Mouse (Mus musculus): ENCODE results near the gene Arhgap31.
A peak's percentile ranks its signal among the peaks of the same experiment; 100 is the strongest.

The Arhgap31 gene

DNA sequence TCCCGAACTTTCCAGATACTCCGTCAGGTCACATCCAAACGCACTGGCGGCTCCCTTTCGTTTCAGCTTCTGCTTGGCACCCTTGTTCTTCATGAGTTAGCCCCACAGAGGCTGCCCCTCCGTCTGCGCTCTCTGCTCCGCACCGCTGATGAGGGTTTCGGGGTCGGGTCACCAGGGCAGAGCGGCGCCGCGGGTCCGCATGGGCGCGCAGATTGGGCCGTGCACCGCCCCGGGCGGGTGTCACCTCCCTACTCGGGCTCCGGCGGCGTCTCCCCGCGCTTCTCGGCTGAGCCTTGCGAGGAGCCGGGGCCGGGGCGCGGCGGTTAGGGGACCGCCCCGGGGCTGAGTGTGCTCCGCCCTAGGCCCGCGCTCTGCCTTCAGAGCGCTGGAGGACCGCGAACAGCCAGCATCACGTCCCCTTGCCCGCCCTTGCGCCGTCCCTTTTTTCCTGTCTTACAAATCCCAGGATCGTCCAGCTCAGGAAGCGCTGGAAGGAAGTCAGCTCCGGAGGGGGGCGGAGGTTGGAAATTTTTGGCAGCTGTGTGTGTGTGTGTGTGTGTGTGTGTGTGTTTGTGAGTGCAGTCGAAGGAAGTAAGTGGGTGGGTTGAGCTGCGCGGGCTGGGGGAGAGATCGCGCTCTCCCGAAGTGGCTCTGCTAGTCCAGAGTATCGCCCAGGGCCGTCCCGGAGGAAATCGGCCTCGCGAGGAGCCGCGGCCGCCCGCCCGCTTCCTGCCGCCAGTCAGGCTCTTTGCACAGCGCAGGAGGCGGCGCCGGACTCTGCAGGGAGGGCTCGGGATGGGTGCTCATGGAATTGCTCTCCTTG lies at the start of gene Arhgap31:
Gene Arhgap31 (minus strand): TSS at position 694 of the 823 bp plus-strand sequence.
- DNase-seq (ENCODE audit: low read depth, low spot score), result peak; percentile 73

DNA sequence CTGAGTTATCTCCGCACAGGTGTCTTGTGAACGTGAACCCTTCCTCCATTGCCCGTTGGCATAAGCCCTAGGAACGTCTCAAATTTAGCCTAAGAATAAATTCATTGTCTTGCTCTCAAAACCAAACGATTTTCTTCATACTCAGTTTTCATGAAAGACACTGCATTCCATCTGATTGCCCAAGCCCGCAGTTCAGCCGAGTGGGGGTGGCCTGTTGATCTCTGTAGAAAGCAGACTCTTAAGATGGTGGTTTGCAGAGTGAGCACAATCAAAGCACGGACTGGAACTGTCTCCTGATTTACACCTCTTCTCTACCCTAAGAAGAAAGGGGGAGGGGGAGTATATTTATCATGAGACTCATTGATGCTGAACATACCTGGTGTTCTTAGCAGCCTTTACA lies 49.3 kb upstream of the Arhgap31 start:
- no peak for DNase-seq (ENCODE audit: low read depth, low spot score)

DNA sequence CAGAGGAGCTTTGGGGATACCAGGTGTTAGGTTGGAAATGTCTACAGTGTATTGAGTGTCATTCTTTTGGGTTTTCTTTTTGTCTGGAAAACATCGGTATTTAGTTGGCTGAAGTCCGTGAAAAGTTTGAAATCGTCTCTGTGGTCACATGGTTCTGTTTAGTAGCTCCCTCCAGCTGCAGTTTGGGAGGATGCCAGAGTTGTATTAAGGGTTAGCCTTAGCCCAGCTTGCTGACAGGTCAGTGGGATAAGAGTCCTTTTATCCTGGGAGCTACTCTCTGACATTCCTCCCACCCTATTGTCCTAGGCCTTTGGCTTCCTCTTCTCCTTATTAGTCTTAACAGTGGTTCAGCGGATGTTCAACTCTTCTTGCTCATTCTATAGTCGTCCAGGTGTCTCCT lies 48.9 kb upstream of the Arhgap31 start:
- no peak for DNase-seq (ENCODE audit: low read depth, low spot score)

DNA sequence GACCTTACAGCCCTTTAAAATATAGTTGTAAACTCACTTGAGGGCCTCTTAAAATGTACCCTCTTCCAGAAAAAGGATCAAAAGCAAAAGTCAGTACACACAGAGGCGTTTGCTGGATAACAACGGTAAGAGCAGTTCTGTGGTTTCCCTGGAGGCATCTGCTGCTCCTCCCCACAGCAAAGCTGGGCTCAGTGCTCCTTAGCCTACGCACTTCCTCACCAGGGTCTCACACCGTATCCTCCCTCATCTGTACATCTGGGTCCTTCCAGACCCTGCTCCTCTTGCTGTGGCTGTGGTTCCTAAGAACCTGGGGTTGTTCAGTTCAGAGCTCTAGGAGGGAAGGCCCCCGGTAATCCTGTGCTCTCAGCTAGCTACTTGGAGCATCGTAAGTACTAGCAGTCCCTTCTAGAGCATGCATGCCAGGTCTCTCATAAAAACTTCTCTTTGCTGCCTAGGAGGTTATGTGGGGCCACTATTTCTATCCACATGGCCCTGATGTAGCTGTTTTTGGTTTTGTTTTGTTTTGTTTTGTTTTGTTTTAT lies 47.8 kb upstream of the Arhgap31 start:
- DNase-seq (ENCODE audit: low read depth, low spot score), result no peak

DNA sequence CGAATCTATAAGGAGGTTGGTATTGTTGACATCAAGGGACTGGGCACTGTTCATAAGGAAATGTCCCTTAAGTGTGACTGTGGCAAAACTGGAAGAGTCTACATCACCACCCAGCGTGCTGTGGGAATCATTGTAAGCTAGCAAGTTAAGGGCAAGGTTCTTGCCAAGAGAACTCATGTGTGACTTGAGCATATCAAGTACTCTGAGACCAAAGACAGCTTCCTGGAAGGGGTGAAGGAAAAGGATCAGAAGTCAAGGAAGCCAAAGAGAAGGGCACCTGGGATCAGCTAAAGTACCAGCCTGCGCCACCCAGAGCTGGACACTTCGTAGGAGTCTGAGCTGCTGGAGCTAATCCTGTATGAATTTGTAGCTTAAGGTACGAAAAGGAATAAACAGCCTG lies 47.2 kb upstream of the Arhgap31 start:
- DNase-seq (ENCODE audit: low read depth, low spot score), result no peak

DNA sequence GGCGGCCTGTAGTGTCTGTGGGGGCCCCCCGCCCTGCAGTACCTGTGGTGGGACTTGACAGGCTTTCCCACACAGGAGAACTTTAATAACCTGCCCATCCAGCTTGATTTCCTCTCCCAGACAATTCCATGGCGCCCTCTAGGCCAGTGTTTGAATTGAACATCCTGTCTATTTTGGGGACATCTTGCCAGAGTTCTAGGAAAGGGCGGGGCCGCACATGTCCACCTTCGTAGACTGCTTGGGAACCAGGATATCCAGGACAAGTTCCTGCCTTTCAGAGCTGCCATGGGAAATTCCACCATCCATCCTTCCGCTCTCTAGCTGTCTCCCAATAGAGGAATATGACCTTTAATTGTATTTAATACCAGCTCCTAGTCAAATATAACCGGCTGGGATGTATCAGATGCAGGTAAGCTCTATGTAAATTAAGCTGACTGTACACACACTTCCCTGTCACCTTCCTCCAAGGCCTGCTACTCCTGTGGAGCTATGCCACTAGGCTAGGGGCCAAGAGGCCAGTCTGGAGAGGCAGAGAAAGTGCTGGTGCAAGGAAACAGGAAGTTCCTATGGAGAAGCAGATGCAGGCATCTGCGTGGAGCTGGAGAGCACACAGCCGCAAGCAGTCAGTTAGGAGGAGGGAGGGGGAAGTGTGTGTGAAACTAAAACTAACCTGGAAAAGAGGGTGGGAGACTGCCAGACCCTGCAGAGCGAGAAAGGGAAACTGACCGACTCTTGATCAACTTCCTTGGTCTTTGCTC lies 45.2 kb upstream of the Arhgap31 start:
- DNase-seq (ENCODE audit: low read depth, low spot score), result peak; percentile 17

DNA sequence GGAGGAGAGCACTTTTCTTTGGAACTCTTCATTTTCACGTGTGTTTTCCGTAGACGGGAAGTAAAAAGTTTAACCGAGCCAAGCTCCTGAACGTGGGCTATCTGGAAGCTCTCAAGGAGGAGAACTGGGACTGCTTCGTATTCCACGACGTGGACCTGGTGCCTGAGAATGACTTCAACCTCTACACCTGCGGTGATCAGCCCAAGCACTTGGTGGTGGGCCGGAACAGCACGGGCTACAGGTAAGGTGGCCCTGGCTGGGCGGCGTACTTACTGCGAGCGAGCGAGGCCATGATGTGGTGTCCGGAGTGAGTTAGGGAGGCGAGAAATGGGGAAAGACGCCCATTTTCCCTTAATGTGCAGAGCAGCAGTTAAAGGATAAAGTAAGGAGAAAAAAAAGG lies 44.6 kb upstream of the Arhgap31 start:
- DNase-seq (ENCODE audit: low read depth, low spot score), result no peak

DNA sequence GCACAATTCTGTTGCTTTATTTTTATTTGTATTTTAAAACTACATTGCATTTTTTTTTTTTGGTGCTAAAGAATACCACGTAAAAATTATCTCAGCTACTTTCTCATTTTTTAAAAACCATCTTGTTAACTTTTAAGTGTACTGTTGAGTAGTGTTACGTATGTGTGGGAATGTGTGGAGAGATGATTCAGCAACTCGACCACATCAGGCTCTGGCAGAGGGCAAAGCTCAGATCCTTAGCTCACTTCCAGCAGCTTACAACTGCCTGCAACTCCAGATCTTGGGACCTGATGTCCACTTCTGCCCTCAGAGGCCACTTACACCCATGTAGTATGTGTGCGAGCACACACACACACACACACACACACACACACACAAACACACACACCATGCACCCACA lies 43.5 kb upstream of the Arhgap31 start:
- no peak for DNase-seq (ENCODE audit: low read depth, low spot score)

DNA sequence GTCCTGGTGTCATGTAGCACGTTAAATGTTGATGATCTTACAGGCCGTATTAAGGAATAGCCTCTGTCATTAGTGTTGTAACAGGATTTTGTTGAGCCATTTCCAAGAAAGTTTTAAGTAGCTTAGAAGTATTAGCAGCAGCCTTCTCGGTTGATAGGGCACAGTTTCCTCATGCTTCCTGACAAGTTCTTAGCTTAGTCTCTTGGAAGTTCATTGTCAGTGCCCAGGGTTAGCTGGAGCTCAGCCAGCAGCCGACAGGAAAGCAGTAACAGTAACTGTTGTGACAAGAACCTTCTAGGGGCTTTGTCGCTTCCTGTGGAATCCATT lies 43.1 kb upstream of the Arhgap31 start:
- no peak for DNase-seq (ENCODE audit: low read depth, low spot score)

DNA sequence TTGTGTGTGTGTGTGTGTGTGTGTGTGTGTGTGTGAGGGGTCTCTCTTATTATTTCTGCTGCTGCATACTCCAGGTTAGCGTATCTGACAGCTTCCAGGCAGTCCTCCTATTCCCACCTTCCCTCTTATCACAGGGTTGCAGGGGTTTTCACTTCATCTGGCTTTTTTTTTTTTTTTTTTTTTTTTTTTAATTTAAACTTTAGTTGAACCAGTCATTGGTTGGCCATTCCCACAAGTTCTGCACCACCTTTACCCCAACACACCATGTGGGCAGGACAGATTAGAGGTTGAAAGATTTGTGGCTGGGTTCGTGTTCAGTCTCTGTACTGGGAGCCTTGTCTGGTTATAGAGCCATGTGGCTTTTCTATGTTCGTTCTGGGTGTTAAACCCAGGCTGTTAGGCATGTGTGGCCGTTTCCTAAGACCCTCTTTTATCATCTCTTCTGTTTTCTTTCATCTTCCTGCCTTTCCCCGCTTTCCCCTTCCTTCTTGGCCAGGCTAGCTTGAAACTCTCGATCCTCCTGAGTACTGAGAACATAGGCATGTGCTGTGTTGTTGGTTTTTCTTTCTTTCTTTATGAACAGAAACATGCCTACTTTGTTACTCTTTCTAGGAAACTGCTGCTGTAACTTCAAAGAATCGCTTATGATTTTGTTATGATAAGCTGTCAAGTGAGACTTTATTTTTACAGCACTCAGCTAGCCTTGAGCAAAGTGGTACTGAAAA lies 42.5 kb upstream of the Arhgap31 start:
- DNase-seq (ENCODE audit: low read depth, low spot score), result no peak

DNA sequence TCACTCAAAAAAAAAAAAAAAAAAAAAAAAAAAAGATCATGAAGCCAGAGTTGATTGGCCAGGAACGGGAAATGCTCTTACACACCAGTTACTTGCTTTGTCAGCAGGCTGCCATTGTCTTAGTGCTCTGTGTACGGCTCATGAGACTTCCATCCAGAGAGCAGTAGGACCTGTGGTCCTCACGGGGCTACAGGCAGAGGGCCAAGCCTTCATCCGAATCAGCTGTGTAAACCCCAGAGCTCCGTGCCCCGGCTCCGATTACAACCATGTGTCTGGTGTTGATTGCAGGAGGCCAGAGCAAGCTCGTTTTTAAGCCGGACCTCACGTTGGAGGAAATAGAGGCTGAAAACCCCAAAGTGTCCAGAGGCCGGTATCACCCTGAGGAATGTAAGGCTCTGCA lies 40.6 kb upstream of the Arhgap31 start:
- DNase-seq (ENCODE audit: low read depth, low spot score), result no peak

DNA sequence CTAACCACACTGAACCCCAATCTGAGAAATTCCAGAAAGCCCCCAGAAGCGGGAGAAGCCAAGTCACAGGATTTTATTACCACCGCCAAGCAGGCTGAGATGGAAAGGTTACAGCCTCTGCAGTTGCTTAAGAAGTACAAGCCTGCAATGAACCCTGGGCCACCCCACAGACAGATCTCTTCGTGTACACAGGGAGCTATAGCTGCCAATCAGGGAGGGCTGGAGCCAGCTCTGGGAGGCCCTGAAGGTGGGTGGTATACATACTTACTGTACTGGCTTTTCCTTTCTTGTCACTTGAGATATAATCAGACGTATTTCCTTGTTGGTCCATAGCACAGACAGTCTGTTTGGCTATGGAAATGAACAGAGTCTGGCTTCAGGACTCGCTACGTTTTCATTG lies 37.7 kb upstream of the Arhgap31 start:
- DNase-seq (ENCODE audit: low read depth, low spot score), result no peak

DNA sequence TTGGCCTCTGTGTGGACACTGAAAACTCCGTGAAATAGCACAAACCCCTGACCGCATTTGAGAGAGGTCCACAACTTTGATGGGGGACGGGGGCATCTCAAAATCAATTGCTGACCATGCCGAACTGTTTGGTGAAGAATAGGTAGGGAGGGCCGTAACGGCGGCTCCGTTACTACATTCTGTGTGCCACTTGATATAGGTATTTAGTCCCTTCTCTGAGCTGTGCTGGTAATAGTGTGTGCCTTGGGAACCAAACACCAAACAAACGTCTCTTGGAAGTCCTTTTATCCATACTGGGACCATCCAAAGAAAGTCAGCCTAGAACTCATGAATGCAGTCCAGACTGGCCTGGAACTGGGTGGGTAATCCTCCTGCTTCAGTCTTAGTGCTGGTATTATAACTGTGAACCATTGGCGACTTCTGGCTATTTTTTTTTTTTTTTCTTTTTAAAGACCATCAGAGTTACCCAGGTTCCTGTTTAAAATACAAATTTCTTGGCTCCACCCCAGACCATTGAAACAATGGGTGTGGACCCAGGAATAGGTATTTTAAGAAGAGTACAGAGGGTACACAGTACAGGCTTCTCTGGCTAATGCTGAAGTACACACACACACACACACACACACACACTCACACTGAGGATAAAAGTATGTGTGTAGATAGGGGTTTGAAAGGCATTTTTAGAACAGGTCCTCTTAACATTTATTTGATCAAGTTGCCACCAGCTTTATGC lies 31.0 kb upstream of the Arhgap31 start:
- no peak for DNase-seq (ENCODE audit: low read depth, low spot score)

DNA sequence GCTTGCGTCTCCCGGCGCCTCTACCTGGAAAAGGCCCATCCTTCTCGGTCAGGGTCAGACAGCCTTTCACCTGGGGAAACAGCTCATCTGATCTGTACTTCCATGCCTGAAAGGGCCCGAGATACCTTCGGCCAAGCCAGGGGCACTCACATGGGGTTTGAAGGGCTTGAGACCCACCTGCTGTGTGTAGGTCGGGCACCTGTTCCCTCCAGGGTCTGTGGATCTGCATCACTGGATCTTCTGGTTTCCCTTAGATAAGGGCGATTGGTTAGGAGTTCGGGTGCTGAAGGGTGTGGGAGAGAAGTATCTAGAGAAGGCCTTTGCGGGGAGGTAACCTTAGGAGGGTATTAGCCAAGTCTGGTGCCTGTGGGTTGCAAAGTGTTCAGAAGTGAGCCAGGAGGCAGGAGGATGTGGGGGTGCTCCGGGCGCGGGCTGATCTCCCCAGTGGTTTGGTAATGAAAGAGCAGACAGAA lies 29.6 kb upstream of the Arhgap31 start:
- peak; percentile 62 for DNase-seq (ENCODE audit: low read depth, low spot score)

DNA sequence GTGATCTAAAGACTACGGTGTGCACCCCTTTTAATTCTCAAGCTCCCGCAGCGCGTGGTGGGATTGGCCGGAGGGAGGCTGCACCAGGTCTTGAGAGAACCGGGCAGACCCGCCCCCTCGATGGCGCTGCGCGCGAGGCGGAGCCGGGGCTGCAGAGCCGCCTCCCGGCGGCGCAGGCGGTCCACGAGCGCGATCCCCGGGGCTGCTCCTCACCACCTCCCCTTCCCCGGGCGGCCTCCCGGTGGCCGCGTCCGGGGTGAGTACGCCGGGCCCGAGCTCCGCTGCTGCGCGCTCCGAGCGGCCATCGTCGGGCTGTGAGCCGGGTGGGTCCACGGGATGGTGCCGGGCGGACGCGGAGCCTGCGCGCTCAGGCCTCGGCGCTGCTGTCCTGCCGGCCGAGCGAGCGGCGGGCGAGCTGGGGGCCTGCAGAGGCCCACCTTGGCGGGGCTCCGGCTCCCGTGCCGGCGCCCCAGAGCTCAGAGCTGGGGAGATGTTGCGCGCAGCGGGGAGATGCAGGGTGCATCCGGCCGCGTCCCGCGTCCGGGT lies 29.1 kb upstream of the Arhgap31 start, which contains the start of gene B4galt4:
Gene B4galt4 (plus strand): TSS at position 152 of the 546 bp plus-strand sequence.
- DNase-seq (ENCODE audit: low read depth, low spot score), result peak; percentile 65

DNA sequence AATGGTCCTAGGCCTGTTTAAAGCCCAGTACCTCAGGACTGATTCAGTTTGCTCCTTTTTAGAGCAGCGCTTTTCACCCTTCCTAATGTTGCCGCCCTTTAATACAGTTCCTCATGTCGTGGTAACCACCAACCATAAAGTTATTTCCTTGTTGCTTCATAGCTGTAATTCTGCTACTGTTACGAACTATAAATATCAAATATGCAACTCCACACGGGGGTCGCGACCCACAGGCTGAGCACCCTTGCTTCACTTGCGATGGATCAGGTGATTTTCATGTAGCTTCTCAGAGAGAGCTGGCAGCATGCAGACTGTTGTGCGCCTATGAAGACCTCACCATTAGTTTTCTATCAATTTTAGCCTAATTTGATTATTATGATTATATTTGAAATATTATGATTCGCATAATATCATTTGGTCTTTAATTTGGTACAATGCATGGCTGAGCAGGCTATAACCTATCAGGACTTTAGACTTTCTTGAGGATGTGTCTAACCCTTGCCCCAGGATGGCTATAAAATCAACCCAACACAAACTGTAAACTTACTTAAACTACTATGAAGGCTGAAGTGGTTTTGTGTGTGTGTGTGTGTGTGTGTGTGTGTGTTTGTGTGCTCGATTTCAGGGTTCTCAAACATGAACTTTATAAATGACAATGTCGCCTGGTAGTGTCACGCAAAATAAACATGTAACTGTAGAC lies 28.3 kb upstream of the Arhgap31 start:
- DNase-seq (ENCODE audit: low read depth, low spot score), result no peak

DNA sequence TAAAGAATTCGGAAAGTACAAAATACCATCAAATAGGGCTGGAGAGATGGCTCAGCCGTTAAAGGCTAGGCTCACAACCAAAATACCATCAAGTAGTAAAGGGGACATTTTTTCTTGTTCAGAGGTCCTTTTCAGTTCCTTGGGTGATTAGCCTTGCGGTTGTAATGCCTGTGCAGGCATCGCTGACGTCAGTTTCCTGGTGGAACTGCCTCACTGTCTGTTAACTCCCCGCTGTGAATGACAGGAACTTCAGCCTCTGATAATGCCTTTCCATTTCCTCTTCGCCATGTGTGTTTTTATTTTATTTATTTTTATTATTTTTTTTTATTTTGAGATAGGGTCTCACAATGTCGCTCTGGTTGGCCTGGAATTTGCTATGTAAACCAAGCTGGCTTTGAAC lies 17.8 kb upstream of the Arhgap31 start:
- no peak for DNase-seq (ENCODE audit: low read depth, low spot score)

DNA sequence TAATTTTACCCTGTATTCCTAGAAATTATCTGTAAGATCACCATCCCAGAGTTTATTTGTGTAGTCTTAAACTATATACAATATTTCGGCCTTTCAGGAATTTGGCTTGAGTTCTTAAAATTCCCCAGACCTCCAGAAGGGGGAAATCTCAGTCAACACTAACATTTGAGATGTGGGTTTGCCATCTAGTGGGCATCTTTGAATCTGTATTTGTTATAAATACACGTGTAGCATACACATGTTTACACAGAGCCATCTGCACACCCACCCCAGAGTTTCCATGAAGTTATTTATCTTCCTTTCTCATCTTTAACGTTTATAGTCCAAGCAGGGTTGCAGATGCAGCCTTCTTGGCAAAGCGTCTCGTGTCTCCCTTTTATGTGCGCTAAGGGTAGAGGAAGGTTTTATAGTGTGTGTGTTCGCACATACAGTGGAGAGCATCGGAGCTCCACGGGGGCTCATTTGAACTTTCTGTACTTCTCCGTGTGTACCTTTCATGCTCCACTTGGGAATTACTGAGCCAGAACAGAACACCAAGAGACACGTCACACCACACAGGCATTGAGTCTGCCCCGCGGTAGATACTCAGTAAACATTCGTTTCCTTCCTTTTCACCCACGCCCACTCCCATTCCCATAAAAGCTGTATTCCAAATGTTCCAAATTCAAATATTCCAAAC lies 16.7 kb upstream of the Arhgap31 start:
- DNase-seq (ENCODE audit: low read depth, low spot score), result peak; percentile 58

DNA sequence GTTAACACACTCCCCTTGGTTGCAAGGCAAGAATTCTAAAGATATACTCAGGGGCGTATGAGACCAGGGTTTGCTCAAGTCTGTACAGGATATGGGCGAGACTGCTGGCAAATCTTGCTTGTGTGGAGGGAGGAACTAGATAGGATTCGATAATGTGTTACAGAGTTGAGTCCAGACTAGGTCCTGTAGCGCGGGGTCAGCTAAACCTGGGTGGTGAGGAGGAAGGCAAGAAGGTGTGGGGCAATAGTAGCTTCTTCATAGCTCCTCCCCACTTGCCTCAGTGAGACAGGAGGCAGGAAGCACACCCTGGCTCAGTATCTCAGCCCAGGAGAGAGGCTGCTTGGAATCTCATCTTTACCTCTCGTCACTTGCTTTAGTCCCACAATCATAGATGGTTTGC lies 16.1 kb upstream of the Arhgap31 start:
- DNase-seq (ENCODE audit: low read depth, low spot score), result no peak

Measured in R1 (cell line).